Mouse (Mus musculus): Measurements from ENCODE around the gene Slc28a3.

DNA sequence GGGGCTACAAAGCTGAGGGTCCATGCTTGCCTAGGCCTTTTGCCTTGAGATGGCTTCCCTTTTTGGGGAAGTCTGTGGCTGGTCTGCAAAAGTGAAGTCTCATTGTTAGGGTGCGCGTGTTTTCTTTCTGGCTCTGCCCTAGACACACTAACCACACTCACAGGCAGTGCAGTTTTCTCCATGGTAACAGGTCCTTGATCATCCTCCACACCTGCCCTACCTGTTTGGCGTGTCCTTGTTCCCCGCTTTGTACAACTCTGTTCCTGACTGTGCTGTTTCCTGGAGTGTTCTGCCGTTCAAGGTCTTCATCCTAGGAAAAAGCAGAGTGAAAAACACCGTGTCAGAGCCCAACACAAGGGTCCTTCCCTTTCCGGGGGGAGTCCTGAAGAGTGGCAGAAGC lies 22.7 kb downstream of the Slc28a3 start:
- TF ChIP-seq POLR2A (IDR thresholded peaks at IDR 0.05; ENCODE audit: control insufficient read depth, low read depth, low read length): no peak
- no peak for TF ChIP-seq CTCF (IDR thresholded peaks at IDR 0.05; ENCODE audit: control insufficient read depth, insufficient read depth, insufficient replicate concordance, low read depth, low read length)

All from testis, adult 2 months (tissue).